Mouse (Mus musculus): ENCODE data around the gene Map3k13.
"Not testable (repeated sequence)": the region's sequence is repeated elsewhere in the genome, so short reads cannot be mapped to it uniquely, and the experiment has no call there.

Map3k13 gene

GRCm38 (mm10) chr16:21854589-21855284 is 60.6 kb downstream of the Map3k13 start:
- DNase-seq: no peak

- no peak for DNase-seq
These were observed 62.0 kb downstream of the Map3k13 start for GRCm38 (mm10) chr16:21856134-21856533.

GRCm38 (mm10) chr16:21857126-21857644 is 63.0 kb downstream of the Map3k13 start:
- DNase-seq: no peak

- DNase-seq: no peak
These were observed 64.0 kb downstream of the Map3k13 start for GRCm38 (mm10) chr16:21858163-21858562.

GRCm38 (mm10) chr16:21858882-21859281 is 64.7 kb downstream of the Map3k13 start:
- DNase-seq: no peak

GRCm38 (mm10) chr16:21862448-21862847 is 68.3 kb downstream of the Map3k13 start:
- no peak for DNase-seq

GRCm38 (mm10) chr16:21865250-21865982 is 71.3 kb downstream of the Map3k13 start:
- peak; percentile 67 for DNase-seq

- no peak for DNase-seq
These were observed 71.9 kb downstream of the Map3k13 start for GRCm38 (mm10) chr16:21865983-21866575.

- DNase-seq: no peak
These were observed 73.6 kb downstream of the Map3k13 start for GRCm38 (mm10) chr16:21867727-21868126.

- DNase-seq: peak; percentile 63
These were observed 74.5 kb downstream of the Map3k13 start for GRCm38 (mm10) chr16:21868651-21869050.

- DNase-seq: peak; percentile 66
These were observed 75.7 kb downstream of the Map3k13 start for GRCm38 (mm10) chr16:21869879-21870278.

GRCm38 (mm10) chr16:21877735-21878134 is 83.6 kb downstream of the Map3k13 start:
- DNase-seq: no peak

GRCm38 (mm10) chr16:21878834-21879233 is 84.7 kb downstream of the Map3k13 start:
- DNase-seq: no peak

- no peak for DNase-seq
These were observed 87.0 kb downstream of the Map3k13 start for GRCm38 (mm10) chr16:21881181-21881580.

- no peak for DNase-seq
These were observed 87.6 kb downstream of the Map3k13 start for GRCm38 (mm10) chr16:21881582-21882259.

- no peak for DNase-seq
These were observed 93.5 kb downstream of the Map3k13 start for GRCm38 (mm10) chr16:21887601-21888000.

GRCm38 (mm10) chr16:21893890-21894289 is 99.7 kb downstream of the Map3k13 start:
- DNase-seq: no peak

- no peak for DNase-seq
These were observed 107.1 kb downstream of the Map3k13 start for GRCm38 (mm10) chr16:21901286-21901685.

- DNase-seq: no peak
These were observed 110.5 kb downstream of the Map3k13 start for GRCm38 (mm10) chr16:21904636-21905035.

- DNase-seq: no peak
These were observed 111.8 kb downstream of the Map3k13 start for GRCm38 (mm10) chr16:21905996-21906395.

- DNase-seq: no peak
These were observed 112.8 kb downstream of the Map3k13 start for GRCm38 (mm10) chr16:21906902-21907301.

- not testable (repeated sequence) for DNase-seq
These were observed 114.8 kb downstream of the Map3k13 start for GRCm38 (mm10) chr16:21908906-21909305.

GRCm38 (mm10) chr16:21913347-21913746 is 119.2 kb downstream of the Map3k13 start:
- no peak for DNase-seq

Data from embryo, embryonic 11 days (tissue).